Mouse (Mus musculus) layer of hippocampus, adult 2 months (tissue): Measurements from ENCODE around the gene Arhgap30. TPM values are rescaled to one million over a fixed set of nuclear protein-coding genes. Genes with fewer than 3 reads are reported as not detected.
A peak's percentile ranks its signal among the peaks of the same experiment; 100 is the strongest.

Experiments used
- DNase-seq, 2 experiments: peaks; one replicate each; pipeline ENCODE4 v3.0.0; 2022; ENCODE audit warnings: low spot score in 2 of 2
- H3K27ac ChIP-seq: fragments of 200-600 bp; 2 replicates; pipeline ENCODE4 v1.8.1; 2022
- H3K4me3 ChIP-seq: fragments of 200-600 bp; 2 replicates; pipeline ENCODE4 v1.8.1; 2022; ENCODE audit warnings: mild to moderate bottlenecking
- CTCF ChIP-seq: fragments of 200-600 bp; conservative IDR thresholded peaks from 2 replicates; pipeline ENCODE4 v1.8.1; 2022; ENCODE audit warnings: antibody characterized with exemption, mild to moderate bottlenecking, moderate library complexity
- total RNA-seq, 2 experiments: library from RNA; stranded (reverse); gene quantifications; 2 replicates each; pipeline ENCODE4 v1.2.3; 2021

Gene Arhgap30
- total RNA-seq, 2 experiments from 2014 or later: 1.9 to 2.2 TPM

- no peak for TF ChIP-seq CTCF
- DNase-seq: no peak
- Histone ChIP-seq H3K27ac (0 out of 2 replicates have a peak overlapping the region, but pooled peaks have one; percentile 36), H3K4me3 (no peak overlapping the region)
Measured at GRCm38 (mm10) chr1:171442413-171442760, 53.6 kb downstream of the Arhgap30 start.

GRCm38 (mm10) chr1:171445050-171445449 lies 56.3 kb downstream of the Arhgap30 start:
- DNase-seq: no peak
- Histone ChIP-seq H3K4me3 (no peak overlapping the region), H3K27ac (no peak overlapping the region)
- TF ChIP-seq CTCF: no peak

GRCm38 (mm10) chr1:171446854-171447253 lies 58.1 kb downstream of the Arhgap30 start:
- DNase-seq: no peak
- no peak for TF ChIP-seq CTCF
- Histone ChIP-seq H3K27ac (no peak overlapping the region), H3K4me3 (no peak overlapping the region)

GRCm38 (mm10) chr1:171447692-171448091 lies 58.9 kb downstream of the Arhgap30 start:
- Histone ChIP-seq H3K4me3 (no peak overlapping the region), H3K27ac (no peak overlapping the region)
- DNase-seq: no peak
- TF ChIP-seq CTCF: no peak

GRCm38 (mm10) chr1:171450062-171450461 lies 61.3 kb downstream of the Arhgap30 start:
- DNase-seq: no peak
- Histone ChIP-seq H3K4me3 (no peak overlapping the region), H3K27ac (0 out of 2 replicates have a peak overlapping the region, but pooled peaks have one; percentile 23)
- no peak for TF ChIP-seq CTCF

GRCm38 (mm10) chr1:171451001-171451400 lies 62.2 kb downstream of the Arhgap30 start:
- Histone ChIP-seq H3K27ac (0 out of 2 replicates have a peak overlapping the region, but pooled peaks have one; percentile 23), H3K4me3 (no peak overlapping the region)
- no peak for DNase-seq
- no peak for TF ChIP-seq CTCF

- H3K27ac ChIP-seq: no peak overlapping the region; the same call in 1 of the 2 replicates
- H3K4me3 ChIP-seq: no peak overlapping the region
- DNase-seq: no peak
- TF ChIP-seq CTCF: no peak
Measured at GRCm38 (mm10) chr1:171452522-171452921, 63.8 kb downstream of the Arhgap30 start.

- TF ChIP-seq CTCF: no peak
- Histone ChIP-seq H3K27ac (no peak overlapping the region; the same call in 1 of the 2 replicates), H3K4me3 (no peak overlapping the region)
- no peak for DNase-seq
Measured at GRCm38 (mm10) chr1:171452923-171453322, 64.2 kb downstream of the Arhgap30 start.

GRCm38 (mm10) chr1:171454926-171455325 lies 66.2 kb downstream of the Arhgap30 start:
- Histone ChIP-seq H3K27ac (no peak overlapping the region), H3K4me3 (no peak overlapping the region)
- TF ChIP-seq CTCF: peak; percentile 35
- no peak for DNase-seq

- Histone ChIP-seq H3K27ac (no peak overlapping the region), H3K4me3 (no peak overlapping the region)
- TF ChIP-seq CTCF: no peak
- DNase-seq: no peak
Measured at GRCm38 (mm10) chr1:171457568-171457967, 68.8 kb downstream of the Arhgap30 start.

GRCm38 (mm10) chr1:171459791-171460190 lies 71.0 kb downstream of the Arhgap30 start:
- no peak for DNase-seq
- no peak for TF ChIP-seq CTCF
- H3K4me3 ChIP-seq: no peak overlapping the region
- H3K27ac ChIP-seq: no peak overlapping the region

Other genes starting within 250 kb of the Arhgap30 start
- 100 to 1,000 TPM; 185 to 201 TPM for gene Sdhc, start 238.4 kb upstream of the Arhgap30 start, total RNA-seq
- not detected for gene Mpz, start 238.2 kb upstream of the Arhgap30 start, total RNA-seq
- 10 to 100 TPM; 40.4 to 40.9 TPM for gene Pcp4l1, start 192.7 kb upstream of the Arhgap30 start, total RNA-seq
- gene Nr1i3, start 175.0 kb upstream of the Arhgap30 start, total RNA-seq: under 1 TPM in 1 of 2 experiments, not detected in 1; 0.15 TPM
- 10 to 100 TPM; 70.8 to 76.7 TPM for gene Tomm40l, start 166.4 kb upstream of the Arhgap30 start, total RNA-seq
- 1 to 10 TPM; 1.2 to 1.9 TPM for gene Apoa2, start 163.9 kb upstream of the Arhgap30 start, total RNA-seq
- 10 to 100 TPM; 14.9 to 17.2 TPM for gene Fcer1g, start 154.6 kb upstream of the Arhgap30 start, total RNA-seq
- gene Adamts4, start 138.5 kb upstream of the Arhgap30 start, total RNA-seq: 10 to 100 TPM in 1 of 2 experiments, 1 to 10 TPM in 1; 9.6 to 10.9 TPM
- gene Ndufs2, start 137.6 kb upstream of the Arhgap30 start, total RNA-seq: 100 to 1,000 TPM; 254 to 273 TPM
- 10 to 100 TPM; 73.1 to 79.3 TPM for gene B4galt3, start 118.6 kb upstream of the Arhgap30 start, total RNA-seq
- gene Ppox, start 107.8 kb upstream of the Arhgap30 start, total RNA-seq: 10 to 100 TPM; 31.2 to 42.1 TPM
- 10 to 100 TPM; 61.9 to 76.6 TPM for gene Usp21, start 101.0 kb upstream of the Arhgap30 start, total RNA-seq
- gene Ufc1, start 93.9 kb upstream of the Arhgap30 start, total RNA-seq: 100 to 1,000 TPM; 105 to 113 TPM
- gene Dedd, start 59.8 kb upstream of the Arhgap30 start, total RNA-seq: 10 to 100 TPM; 36.1 to 37.4 TPM
- 10 to 100 TPM; 42.8 to 45.9 TPM for gene Nit1, start 43.3 kb upstream of the Arhgap30 start, total RNA-seq
- 100 to 1,000 TPM; 154 to 163 TPM for gene Pfdn2, start 43.3 kb upstream of the Arhgap30 start, total RNA-seq
- gene Klhdc9, start 28.2 kb upstream of the Arhgap30 start, total RNA-seq: 1 to 10 TPM; 7.7 to 8.7 TPM
- gene Nectin4, start 18.9 kb upstream of the Arhgap30 start, total RNA-seq: 1 to 10 TPM; 5.1 to 6.1 TPM
- 100 to 1,000 TPM; 126 to 128 TPM for gene Usf1, start 22.4 kb downstream of the Arhgap30 start, total RNA-seq
- 1 to 10 TPM; 4.1 to 5.6 TPM for gene Tstd1, start 29.9 kb downstream of the Arhgap30 start, total RNA-seq
- gene F11r, start 48.6 kb downstream of the Arhgap30 start, total RNA-seq: 1 to 10 TPM; 5.7 to 6.9 TPM
- 1 to 10 TPM; 6.2 to 7.2 TPM for gene Alyref2, start 114.5 kb downstream of the Arhgap30 start, total RNA-seq
- not detected for gene Itln1, start 146.3 kb downstream of the Arhgap30 start, total RNA-seq
- not detected for gene Cd244a, start 170.2 kb downstream of the Arhgap30 start, total RNA-seq
- gene Ly9, start 218.5 kb downstream of the Arhgap30 start, total RNA-seq: not detected